Mouse (Mus musculus) splenic B cell, adult 2 months (primary cell): ENCODE results near the gene Muc13.

ENCODE experiments used
- DNase-seq: peaks from one replicate; pipeline ENCODE4 v3.0.0-alpha.2; 2011; ENCODE audit warnings: low read depth, low spot score
- H3K27me3 ChIP-seq: 2 replicates; pipeline ENCODE4 v1.6.1; 2012; ENCODE audit warnings: mild to moderate bottlenecking, low read length, moderate library complexity, mixed read lengths; ENCODE audit not compliant: control insufficient read depth, poor library complexity, insufficient read depth, severe bottlenecking
- H3K36me3 ChIP-seq: 2 replicates; pipeline ENCODE4 v1.6.1; 2012; ENCODE audit warnings: mild to moderate bottlenecking, low read length, moderate library complexity, mixed read lengths; ENCODE audit not compliant: control insufficient read depth, poor library complexity, insufficient read depth, severe bottlenecking

Muc13 gene

GRCm38 (mm10) chr16:33829301-33829831 is 35.5 kb downstream of the Muc13 start, which contains the start of gene Itgb5:
Gene Itgb5, plus strand, starts transcription at chr16:33829665.
- no peaks in the 10 kb centered on the region; the same call in 1 of the 2 replicates for H3K27me3 ChIP-seq
- DNase-seq = peak; percentile 21
- H3K36me3 ChIP-seq = no peaks in the 10 kb centered on the region

- no peaks in the 10 kb centered on the region; the same call in 1 of the 2 replicates for H3K27me3 ChIP-seq
- peak; percentile 24 for DNase-seq
- no peaks in the 10 kb centered on the region for H3K36me3 ChIP-seq
These were observed 36.1 kb downstream of the Muc13 start for GRCm38 (mm10) chr16:33829842-33830511.

- Histone ChIP-seq H3K36me3 (no peaks in the 10 kb centered on the region), H3K27me3 (no peaks in the 10 kb centered on the region; the same call in 1 of the 2 replicates)
- DNase-seq = no peak
These were observed 36.8 kb downstream of the Muc13 start for GRCm38 (mm10) chr16:33830512-33831105.

GRCm38 (mm10) chr16:33832057-33832456 is 38.2 kb downstream of the Muc13 start:
- no peaks in the 10 kb centered on the region; the same call in 1 of the 2 replicates for H3K27me3 ChIP-seq
- H3K36me3 ChIP-seq = no peaks in the 10 kb centered on the region
- no peak for DNase-seq

- Histone ChIP-seq H3K36me3 (no peaks in the 10 kb centered on the region), H3K27me3 (no peaks in the 10 kb centered on the region; the same call in 1 of the 2 replicates)
- peak; percentile 45 for DNase-seq
These were observed 39.0 kb downstream of the Muc13 start for GRCm38 (mm10) chr16:33832728-33833428.

GRCm38 (mm10) chr16:33833429-33833753 is 39.6 kb downstream of the Muc13 start:
- DNase-seq = no peak
- Histone ChIP-seq H3K27me3 (no peaks in the 10 kb centered on the region; the same call in 1 of the 2 replicates), H3K36me3 (no peaks in the 10 kb centered on the region)

- Histone ChIP-seq H3K27me3 (no peaks in the 10 kb centered on the region; the same call in 1 of the 2 replicates), H3K36me3 (no peaks in the 10 kb centered on the region)
- DNase-seq = peak; percentile 22
These were observed 40.1 kb downstream of the Muc13 start for GRCm38 (mm10) chr16:33833781-33834482.

- DNase-seq = no peak
- Histone ChIP-seq H3K27me3 (no peaks in the 10 kb centered on the region; the same call in 1 of the 2 replicates), H3K36me3 (no peaks in the 10 kb centered on the region)
These were observed 42.8 kb downstream of the Muc13 start for GRCm38 (mm10) chr16:33836676-33837075.

GRCm38 (mm10) chr16:33837191-33837590 is 43.4 kb downstream of the Muc13 start:
- no peaks in the 10 kb centered on the region; the same call in 1 of the 2 replicates for H3K27me3 ChIP-seq
- DNase-seq = no peak
- no peaks in the 10 kb centered on the region for H3K36me3 ChIP-seq

GRCm38 (mm10) chr16:33840616-33841015 is 46.8 kb downstream of the Muc13 start:
- no peak for DNase-seq
- H3K27me3 ChIP-seq = no peaks in the 10 kb centered on the region
- H3K36me3 ChIP-seq = no peaks in the 10 kb centered on the region

- no peaks in the 10 kb centered on the region for H3K27me3 ChIP-seq
- no peaks in the 10 kb centered on the region for H3K36me3 ChIP-seq
- DNase-seq = no peak
These were observed 48.4 kb downstream of the Muc13 start for GRCm38 (mm10) chr16:33842081-33842880.

- Histone ChIP-seq H3K27me3 (no peaks in the 10 kb centered on the region), H3K36me3 (no peaks in the 10 kb centered on the region)
- no peak for DNase-seq
These were observed 50.3 kb downstream of the Muc13 start for GRCm38 (mm10) chr16:33844150-33844611.

GRCm38 (mm10) chr16:33844866-33845265 is 51.0 kb downstream of the Muc13 start:
- Histone ChIP-seq H3K27me3 (no peaks in the 10 kb centered on the region), H3K36me3 (no peaks in the 10 kb centered on the region)
- DNase-seq = no peak

GRCm38 (mm10) chr16:33853271-33853670 is 59.4 kb downstream of the Muc13 start:
- Histone ChIP-seq H3K27me3 (no peaks in the 10 kb centered on the region), H3K36me3 (no peaks in the 10 kb centered on the region)
- DNase-seq = no peak
